Mouse (Mus musculus) left cerebral cortex, adult 9 months (tissue): ENCODE measurements around the gene Acot5.
"Not testable (repeated sequence)": the region's sequence is repeated elsewhere in the genome, so short reads cannot be mapped to it uniquely, and the experiment has no call there.

Source experiments
- DNase-seq, 2 experiments: peaks; one replicate each; pipeline ENCODE4 v3.0.0; 2022; ENCODE audit warnings: low spot score in 2 of 2

The Acot5 gene

DNA sequence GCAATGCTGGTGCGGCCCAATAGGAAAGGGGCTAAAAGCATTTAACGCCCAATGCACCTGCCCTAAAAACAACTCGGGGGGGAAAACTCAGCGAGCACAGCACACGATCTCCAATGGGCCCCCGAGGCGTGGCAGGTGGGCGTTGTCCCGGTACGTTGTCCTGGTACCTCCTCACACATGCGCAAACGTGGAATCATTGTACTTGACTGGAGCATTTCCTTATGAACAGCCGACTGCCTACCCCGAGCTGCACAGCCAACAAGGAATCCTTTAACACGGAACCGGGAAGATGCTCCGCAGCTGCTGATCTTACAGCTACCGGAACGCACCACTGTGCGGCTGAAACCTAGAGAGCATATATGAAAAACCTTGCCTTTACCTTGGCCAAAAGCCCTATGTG, 6.8 kb upstream of the Acot5 start:
- DNase-seq: no peak

DNA sequence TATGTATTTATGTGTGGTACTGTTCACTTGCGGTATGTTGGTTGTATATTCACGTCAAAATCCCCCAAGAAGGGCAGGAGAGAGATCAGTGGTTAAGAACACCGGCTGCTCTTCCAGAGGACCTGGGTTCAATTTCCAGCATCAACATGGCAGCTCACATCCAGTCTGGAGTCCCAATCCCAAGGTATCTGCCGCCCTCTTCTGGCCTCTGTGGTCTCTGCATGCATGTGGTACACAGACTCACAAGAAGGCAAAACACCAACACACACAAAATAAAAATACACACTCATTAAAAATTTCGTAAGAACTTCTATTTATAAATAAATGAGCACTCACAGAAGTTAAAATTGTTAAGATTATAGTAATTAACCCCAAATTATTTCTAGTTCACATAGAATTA, 5.9 kb upstream of the Acot5 start:
- DNase-seq: no peak

DNA sequence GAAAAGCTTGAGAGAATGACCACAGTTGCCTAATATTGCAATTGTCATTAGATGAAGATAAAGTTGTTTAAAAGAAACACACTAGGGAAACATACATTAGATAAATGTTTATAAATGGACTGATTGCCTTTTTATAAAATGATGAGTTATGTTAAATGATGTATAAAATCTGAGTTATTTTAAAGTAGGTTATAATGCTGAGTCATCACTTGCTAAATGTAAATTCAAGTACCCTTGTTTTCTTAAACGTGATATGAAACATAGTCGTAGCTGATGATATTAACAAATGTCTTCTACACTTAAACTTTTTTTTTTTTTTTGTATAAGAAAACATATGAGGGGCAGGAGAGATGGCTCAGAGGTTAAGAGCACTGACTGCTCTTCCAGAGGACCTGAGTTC, 5.3 kb upstream of the Acot5 start:
- DNase-seq: no peak

DNA sequence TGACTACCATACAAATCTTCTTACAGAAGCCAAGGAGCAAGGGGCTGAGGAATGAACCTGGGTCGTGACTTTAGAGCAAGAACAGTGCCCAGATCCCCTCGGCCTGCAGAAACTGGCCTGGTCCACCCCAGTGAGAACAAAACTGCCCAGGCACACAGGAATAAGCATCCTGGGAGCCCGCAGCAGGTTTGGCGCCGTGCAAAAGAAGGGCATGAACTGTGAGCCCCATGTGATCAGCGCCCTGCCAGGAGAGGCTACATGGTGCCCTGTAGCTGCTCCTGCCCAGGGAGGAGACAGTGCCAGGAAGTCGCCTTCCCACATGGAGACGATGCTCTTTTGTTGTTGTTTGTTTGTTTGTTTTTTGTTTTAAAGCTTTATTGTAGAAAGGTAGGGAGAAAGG, 4.5 kb upstream of the Acot5 start:
- DNase-seq: no peak

GRCm38 (mm10) chr12:84067752-84068151, 1.4 kb upstream of the Acot5 start:
- DNase-seq: no peak

DNA sequence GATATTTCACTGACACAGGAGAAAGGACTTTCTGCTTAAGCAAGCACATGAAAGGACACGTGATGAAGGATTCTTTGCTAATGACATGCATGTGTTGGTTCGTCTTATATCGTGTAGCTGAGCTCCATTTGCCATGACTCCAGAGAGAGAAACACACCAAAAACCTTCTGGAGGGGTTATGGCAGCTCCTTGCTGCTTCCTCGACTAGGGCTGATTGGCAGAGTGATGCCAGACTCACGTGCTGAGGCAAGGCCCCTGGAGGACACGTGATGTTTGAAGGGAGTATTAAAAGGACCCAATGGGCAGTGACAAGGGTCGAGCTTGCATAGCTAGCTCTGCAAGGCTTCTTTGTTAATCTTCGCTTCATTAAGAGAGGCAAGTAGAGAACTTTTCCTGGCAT, 829 bp upstream of the Acot5 start:
- DNase-seq: no peak

DNA sequence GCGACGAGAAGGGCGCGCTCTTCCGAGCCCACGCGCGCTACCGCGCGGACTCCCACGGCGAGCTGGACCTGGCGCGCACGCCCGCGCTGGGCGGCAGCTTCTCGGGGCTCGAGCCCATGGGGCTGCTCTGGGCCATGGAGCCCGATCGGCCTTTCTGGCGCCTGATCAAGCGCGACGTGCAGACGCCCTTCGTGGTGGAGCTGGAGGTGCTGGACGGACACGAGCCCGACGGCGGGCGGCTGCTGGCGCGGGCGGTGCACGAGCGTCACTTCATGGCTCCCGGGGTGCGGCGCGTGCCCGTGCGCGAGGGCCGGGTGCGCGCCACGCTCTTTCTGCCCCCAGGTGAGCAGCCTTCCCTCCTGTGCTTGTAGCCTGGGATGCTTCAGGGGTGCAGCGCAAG, 457 bp downstream of the Acot5 start:
- peak in 1 of 2 experiments; percentile 36 for DNase-seq

GRCm38 (mm10) chr12:84071696-84072095, 2.6 kb downstream of the Acot5 start:
- DNase-seq: peak; percentile 47 to 65

- DNase-seq: no peak
These were observed 8.4 kb downstream of the Acot5 start for GRCm38 (mm10) chr12:84077371-84077990.

DNA sequence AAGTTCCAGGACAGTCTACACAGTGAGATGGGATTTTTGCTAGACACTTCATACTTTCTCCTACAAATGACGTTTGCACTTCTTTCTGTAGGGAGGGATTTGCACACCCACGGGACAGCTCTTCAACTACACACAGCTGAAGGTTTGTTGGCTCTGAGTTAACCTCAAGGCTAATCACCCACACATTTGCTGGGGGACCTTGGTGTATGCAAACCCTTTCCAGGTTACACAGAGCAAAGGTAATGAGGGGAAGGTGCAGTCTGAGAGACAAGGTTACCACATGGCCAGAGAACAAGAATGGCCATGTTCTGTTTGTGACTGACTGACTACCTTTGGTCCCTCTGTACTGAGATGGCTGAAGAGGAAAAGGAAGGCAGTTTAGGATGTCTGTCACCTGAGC, 14.7 kb downstream of the Acot5 start:
- no peak for DNase-seq

GRCm38 (mm10) chr12:84084581-84084980, 15.5 kb downstream of the Acot5 start:
- no peak for DNase-seq

- DNase-seq: not testable (repeated sequence)
These were observed 25.5 kb downstream of the Acot5 start for GRCm38 (mm10) chr12:84094666-84095065.

DNA sequence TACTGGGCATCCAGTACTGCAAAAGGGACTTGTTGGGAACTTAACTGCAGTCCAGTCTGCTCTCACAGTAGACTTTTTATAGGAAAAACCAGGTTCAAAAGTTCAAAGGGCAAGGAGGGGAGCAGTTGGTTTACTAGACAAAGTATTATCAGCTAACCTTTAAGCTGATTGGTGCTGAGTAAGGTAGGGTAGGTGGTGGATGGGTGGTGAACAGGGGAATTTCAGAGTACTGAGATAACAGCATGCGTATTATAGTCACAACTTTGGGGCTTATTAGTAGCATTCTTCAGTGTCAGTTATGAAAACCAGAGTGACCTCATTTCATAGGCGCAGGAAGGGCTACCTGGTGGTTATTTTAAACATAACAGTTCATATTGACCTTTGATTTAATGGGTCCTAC, 30.5 kb downstream of the Acot5 start:
- no peak for DNase-seq

- DNase-seq: no peak
These were observed 30.9 kb downstream of the Acot5 start for GRCm38 (mm10) chr12:84100071-84100470.

- peak in 1 of 2 experiments; percentile 42 for DNase-seq
These were observed 31.7 kb downstream of the Acot5 start, which contains the start of gene Acot6 for GRCm38 (mm10) chr12:84100604-84101492. Acot6 (plus strand) TSS chr12:84100654.

- no peak for DNase-seq
These were observed 32.3 kb downstream of the Acot5 start for GRCm38 (mm10) chr12:84101493-84101845.

- DNase-seq: no peak
These were observed 37.9 kb downstream of the Acot5 start for GRCm38 (mm10) chr12:84107012-84107411.

DNA sequence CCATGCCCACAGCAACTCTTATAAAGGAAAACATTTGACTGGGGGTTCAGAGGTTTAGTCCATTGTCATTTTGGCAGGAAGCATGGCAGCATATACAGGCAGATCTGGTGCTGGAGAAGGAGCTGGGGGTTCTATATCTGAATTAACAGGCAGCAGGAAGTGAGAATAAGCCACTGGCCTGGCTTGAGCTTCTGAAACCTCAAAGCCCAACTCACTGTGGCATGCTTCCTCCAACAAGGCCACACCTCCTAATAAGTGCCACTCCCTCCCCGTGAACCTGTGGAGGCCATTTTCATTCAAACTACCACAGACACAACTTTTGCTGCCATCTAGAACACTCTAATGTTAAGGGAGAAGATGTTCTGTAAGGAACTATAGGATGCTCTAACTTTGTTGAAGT, 38.6 kb downstream of the Acot5 start:
- no peak for DNase-seq

DNA sequence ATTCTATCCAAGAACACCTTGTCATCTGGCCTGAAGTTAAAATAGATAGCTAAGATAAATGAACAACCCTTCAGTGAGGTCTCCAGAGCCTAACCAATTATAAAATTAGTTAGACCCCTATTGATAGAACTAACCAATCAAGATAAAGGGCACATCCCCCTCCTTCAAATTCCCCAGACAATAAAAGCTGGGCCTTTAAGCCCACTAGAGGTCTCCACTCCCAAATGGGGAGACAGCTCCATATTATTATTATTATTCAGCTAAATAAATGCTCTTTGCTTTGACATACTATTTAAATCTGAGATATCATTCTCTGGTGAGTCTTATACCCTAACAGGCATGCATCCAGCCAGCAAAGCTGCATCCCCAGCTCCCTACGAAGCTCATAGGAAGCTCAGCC, 40.8 kb downstream of the Acot5 start:
- DNase-seq: no peak

DNA sequence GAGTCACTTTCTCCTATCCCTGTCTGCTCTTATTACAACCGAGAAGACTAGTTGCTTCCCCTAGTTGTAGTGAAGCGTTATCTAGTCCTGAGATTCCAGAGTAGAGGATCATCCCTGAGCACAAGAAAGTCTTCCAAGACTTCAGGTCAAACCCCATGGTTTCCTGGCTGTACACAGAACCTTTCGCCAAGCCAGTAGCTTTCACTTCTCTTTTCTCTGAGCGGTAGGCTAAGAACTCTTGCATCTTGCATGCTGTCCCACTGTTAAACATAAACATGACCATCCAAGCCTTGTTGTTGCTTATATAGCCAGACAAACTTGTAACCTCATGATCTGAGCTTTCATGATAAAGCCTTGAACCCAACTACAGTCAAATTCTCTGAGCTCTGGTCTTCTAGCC, 41.7 kb downstream of the Acot5 start:
- DNase-seq: no peak

GRCm38 (mm10) chr12:84113676-84114075, 44.6 kb downstream of the Acot5 start:
- DNase-seq: no peak

- DNase-seq: peak; percentile 47 to 86
These were observed 45.2 kb downstream of the Acot5 start, which contains the start of gene Dnal1 for GRCm38 (mm10) chr12:84114153-84114994. Dnal1 (plus strand) TSS chr12:84114366.
